Mouse (Mus musculus) left cerebral cortex, adult 2 months (tissue): ENCODE data around the gene Pnkp. TPM values are rescaled to one million over a fixed set of nuclear protein-coding genes. Genes with fewer than 3 reads are reported as not detected.

Source experiments
- DNase-seq, 2 experiments: peaks; one replicate each; pipeline ENCODE4 v3.0.0; 2021 to 2022; ENCODE audit warnings: low spot score in 2 of 2, mixed read lengths in 1 of 2; ENCODE audit errors: extremely low spot score in 1 of 2
- H3K27ac ChIP-seq: fragments of 200-600 bp; 2 replicates; pipeline ENCODE4 v1.8.1; 2022
- H3K4me3 ChIP-seq: fragments of 200-600 bp; 2 replicates; pipeline ENCODE4 v1.8.1; 2022
- CTCF ChIP-seq: fragments of 200-600 bp; IDR thresholded peaks from 2 replicates; pipeline ENCODE4 v1.8.1; 2022; ENCODE audit warnings: antibody characterized with exemption, mild to moderate bottlenecking, moderate library complexity
- intact Hi-C: fragments of 180-260 bp; cut with DNase I; formaldehyde crosslinking; loops from one replicate; pipeline ENCODE4 v1.15.1; 2025
- total RNA-seq, 2 experiments: library from RNA; stranded (reverse); gene quantifications; 2 replicates each; pipeline ENCODE4 v1.2.3; 2021

Gene Pnkp
- total RNA-seq, 2 experiments from 2014 or later: 27.4 to 31.2 TPM

- H3K27ac ChIP-seq: peak overlapping the region; percentile 76
- DNase-seq: no peak
- no peak; the same call in 1 of the 2 replicates for TF ChIP-seq CTCF
- intact Hi-C loops: loop anchor here (10.0 kb wide), 1 partner anchor 270 kb away; the partner anchor contains the start of genes Rpl13a and Rps11
- H3K4me3 ChIP-seq: peak overlapping the region; percentile 66
Observed at GRCm38 (mm10) chr7:44855036-44855435, 1.9 kb upstream of the Pnkp start.

GRCm38 (mm10) chr7:44856265-44856916 lies 548 bp upstream of the Pnkp start:
- intact Hi-C loops: loop anchor here (10.0 kb wide), 1 partner anchor 268 kb away; the partner anchor contains the start of genes Rpl13a and Rps11
- TF ChIP-seq CTCF: no peak
- no peak for DNase-seq
- Histone ChIP-seq H3K27ac (peak overlapping the region; percentile 88), H3K4me3 (peak overlapping the region; percentile 92)

GRCm38 (mm10) chr7:44857905-44858304 lies 966 bp downstream of the Pnkp start:
- no peak for TF ChIP-seq CTCF
- H3K27ac ChIP-seq: peak overlapping the region; percentile 88; the same call in 1 of the 2 replicates
- no peak for DNase-seq
- intact Hi-C loops: loop anchor here (10.0 kb wide), 1 partner anchor 267 kb away; the partner anchor contains the start of genes Rpl13a and Rps11
- peak overlapping the region; percentile 92 for H3K4me3 ChIP-seq

GRCm38 (mm10) chr7:44859896-44860295 lies 3.0 kb downstream of the Pnkp start:
- H3K4me3 ChIP-seq: no peak overlapping the region
- intact Hi-C loops: loop anchor here (10.0 kb wide), 1 partner anchor 265 kb away; the partner anchor contains the start of genes Rpl13a and Rps11
- no peak for DNase-seq
- H3K27ac ChIP-seq: no peak overlapping the region
- no peak for TF ChIP-seq CTCF

GRCm38 (mm10) chr7:44860576-44861428 lies 3.9 kb downstream of the Pnkp start:
- peak; percentile 62 to 72 for DNase-seq
- intact Hi-C loops: no loop called here
- peak; percentile 89 for TF ChIP-seq CTCF
- no peak overlapping the region for H3K4me3 ChIP-seq
- H3K27ac ChIP-seq: no peak overlapping the region; the same call in 1 of the 2 replicates

GRCm38 (mm10) chr7:44861429-44861816 lies 4.5 kb downstream of the Pnkp start:
- no peak for DNase-seq
- no peak for TF ChIP-seq CTCF
- no peak overlapping the region for H3K4me3 ChIP-seq
- H3K27ac ChIP-seq: no peak overlapping the region
- intact Hi-C loops: no loop called here

- intact Hi-C loops: no loop called here
- no peak overlapping the region for H3K4me3 ChIP-seq
- no peak for TF ChIP-seq CTCF
- H3K27ac ChIP-seq: 0 out of 2 replicates have a peak overlapping the region, but pooled peaks have one; percentile 32
- DNase-seq: no peak
Observed at GRCm38 (mm10) chr7:44862434-44862833, 5.5 kb downstream of the Pnkp start.

- no peak for DNase-seq
- Histone ChIP-seq H3K4me3 (no peak overlapping the region), H3K27ac (no peak overlapping the region)
- intact Hi-C loops: no loop called here
- TF ChIP-seq CTCF: no peak
Observed at GRCm38 (mm10) chr7:44863210-44863609, 6.3 kb downstream of the Pnkp start.

- no peak overlapping the region for H3K4me3 ChIP-seq
- intact Hi-C loops: no loop called here
- no peak for DNase-seq
- no peak overlapping the region for H3K27ac ChIP-seq
- no peak for TF ChIP-seq CTCF
Observed at GRCm38 (mm10) chr7:44863982-44864494, 7.1 kb downstream of the Pnkp start.

GRCm38 (mm10) chr7:44864595-44865542 lies 7.9 kb downstream of the Pnkp start:
- Histone ChIP-seq H3K27ac (peak overlapping the region; percentile 59; the same call in 1 of the 2 replicates), H3K4me3 (no peak overlapping the region)
- no peak for DNase-seq
- intact Hi-C loops: no loop called here
- no peak for TF ChIP-seq CTCF
